Mouse (Mus musculus) limb, embryonic 13.5 days (tissue): ENCODE results near the gene Aamp. TPM values are rescaled to one million over a fixed set of nuclear protein-coding genes. Genes with fewer than 3 reads are reported as not detected.

Experiments used
- ATAC-seq: fragments of 200-750 bp; cut with Nextera tagmentation; 2 replicates; pipeline ENCODE4 v1.8.0; 2017; ENCODE audit warnings: low read depth, moderate number of reproducible peaks, moderate TSS enrichment; ENCODE audit not compliant: low FRiP score
- H3K27ac ChIP-seq: fragments of 300-500 bp; sonication (generic); 2 replicates; pipeline ENCODE4 v1.5.1; 2015; ENCODE audit warnings: inconsistent platforms, mild to moderate bottlenecking, moderate library complexity
- H3K27me3 ChIP-seq: fragments of 300-500 bp; sonication (generic); 2 replicates; pipeline ENCODE4 v1.6.1; 2015; ENCODE audit warnings: mild to moderate bottlenecking, inconsistent platforms
- H3K36me3 ChIP-seq: fragments of 300-500 bp; sonication (generic); 2 replicates; pipeline ENCODE4 v1.6.1; 2015; ENCODE audit warnings: inconsistent platforms, mild to moderate bottlenecking, moderate library complexity
- H3K4me1 ChIP-seq: fragments of 300-500 bp; sonication (generic); 2 replicates; pipeline ENCODE4 v1.6.1; 2015; ENCODE audit warnings: inconsistent platforms
- H3K4me2 ChIP-seq: fragments of 300-500 bp; sonication (generic); replicated peaks from 2 replicates; pipeline ENCODE4 v1.6.1; 2015; ENCODE audit warnings: inconsistent platforms, mild to moderate bottlenecking, moderate library complexity
- H3K4me3 ChIP-seq: fragments of 300-500 bp; sonication (generic); 2 replicates; pipeline ENCODE4 v1.5.1; 2015; ENCODE audit warnings: moderate library complexity, mild to moderate bottlenecking, inconsistent platforms
- H3K9ac ChIP-seq: fragments of 300-500 bp; sonication (generic); 2 replicates; pipeline ENCODE4 v1.6.1; 2015; ENCODE audit warnings: mild to moderate bottlenecking, inconsistent platforms
- H3K9me3 ChIP-seq: fragments of 300-500 bp; sonication (generic); 2 replicates; pipeline ENCODE4 v1.6.1; 2016; ENCODE audit warnings: inconsistent platforms
- WGBS: fragments of 180-500 bp; shearing (Covaris S2); methylation state at CpG from one replicate; pipeline ENCODE4 v1.1.7; 2015; 5-methylcytosine and 5-hydroxymethylcytosine counted together
- polyA plus RNA-seq: library from polyadenylated mRNA; unstranded; fragments of >200 nt; fragmentation: Nextera tagmentation; extraction: Ambion mirVana; gene quantifications from 2 replicates; pipeline ENCODE4 v1.2.1, GENCODE M21; 2015

Aamp gene
- polyA plus RNA-seq, 1 experiment from 2014 or later, result 220 TPM

- Histone ChIP-seq H3K4me1 (peaks cover 50% of the 10 kb centered on the region), H3K4me3 (no peak overlapping the region), H3K27me3 (no peaks in the 10 kb centered on the region), H3K27ac (no peak overlapping the region), H3K9ac (no peak overlapping the region), H3K4me2 (no peak overlapping the region), H3K9me3 (no peaks in the 10 kb centered on the region), H3K36me3 (peaks cover 12% of the 10 kb centered on the region)
- 82% methylated on average over 5 of the region's 5 CpGs for WGBS
- no peak for ATAC-seq
Measured at GRCm38 (mm10) chr1:74298157-74298750, 13.7 kb upstream of the Aamp start.

DNA sequence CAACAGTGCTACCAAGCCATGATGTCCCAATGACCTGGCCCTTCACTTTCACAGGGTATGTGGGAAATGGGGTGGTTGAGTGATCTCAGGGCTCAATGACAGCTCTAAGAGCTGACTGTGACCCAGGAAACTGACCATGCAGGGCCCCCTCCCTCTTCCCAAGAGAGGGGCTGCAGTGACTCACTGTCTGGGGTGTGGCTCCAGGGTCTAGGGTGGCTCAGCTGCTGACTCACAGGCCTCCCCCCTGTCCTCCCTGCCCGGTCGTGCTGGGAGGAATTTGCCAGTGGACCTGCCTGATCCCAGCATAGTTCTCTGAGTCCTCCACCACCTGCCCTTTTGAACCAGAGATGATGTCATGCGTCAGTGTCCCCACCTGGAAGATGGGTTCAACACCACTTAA, 12.7 kb upstream of the Aamp start:
- Histone ChIP-seq H3K9me3 (no peaks in the 10 kb centered on the region), H3K4me1 (peaks cover 42% of the 10 kb centered on the region), H3K27ac (0 out of 2 replicates have a peak overlapping the region, but pooled peaks have one; percentile 93), H3K27me3 (no peaks in the 10 kb centered on the region), H3K4me2 (no peak overlapping the region), H3K9ac (no peak overlapping the region), H3K4me3 (no peak overlapping the region), H3K36me3 (peaks cover 22% of the 10 kb centered on the region)
- no peak for ATAC-seq
- 59% methylated on average over 3 of the region's 3 CpGs for WGBS

DNA sequence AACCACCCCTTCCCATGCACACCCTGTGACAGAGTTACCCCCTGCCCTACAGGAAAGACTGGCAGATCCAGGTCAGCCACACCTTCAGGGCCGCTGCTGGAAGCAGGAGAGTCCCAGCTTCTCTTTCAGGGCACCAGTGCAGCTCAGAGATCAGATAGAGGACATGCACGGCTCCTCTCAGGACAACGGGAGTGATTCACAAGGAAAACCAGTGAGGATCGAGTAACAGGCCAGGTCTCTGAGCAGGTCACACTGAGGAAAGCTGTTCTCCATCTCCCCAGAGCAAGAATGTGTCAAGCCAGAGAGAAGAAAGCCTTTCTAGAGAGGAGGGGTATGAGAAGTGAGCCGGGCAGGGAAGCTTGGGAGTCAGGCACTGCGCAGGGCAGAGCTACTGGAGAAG, 11.9 kb upstream of the Aamp start:
- Histone ChIP-seq H3K36me3 (peaks cover 30% of the 10 kb centered on the region), H3K4me2 (peak overlapping the region; percentile 44), H3K9ac (peak overlapping the region; percentile 66), H3K27ac (peak overlapping the region; percentile 93), H3K4me1 (peaks cover 34% of the 10 kb centered on the region), H3K4me3 (no peak overlapping the region), H3K27me3 (no peaks in the 10 kb centered on the region), H3K9me3 (no peaks in the 10 kb centered on the region)
- ATAC-seq, result no peak
- 40% methylated on average over 6 of the region's 6 CpGs for WGBS

GRCm38 (mm10) chr1:74295456-74296171, 11.1 kb upstream of the Aamp start:
- WGBS, result 12% methylated on average over 9 of the region's 9 CpGs
- peak overlapping the region; percentile 44 for H3K4me2 ChIP-seq
- H3K27ac ChIP-seq, result peak overlapping the region; percentile 93
- peak; percentile 91 for ATAC-seq
- H3K36me3 ChIP-seq, result peaks cover 37% of the 10 kb centered on the region
- H3K4me1 ChIP-seq, result peaks cover 34% of the 10 kb centered on the region
- peak overlapping the region; percentile 5; the same call in 1 of the 2 replicates for H3K4me3 ChIP-seq
- H3K9ac ChIP-seq, result peak overlapping the region; percentile 66
- H3K9me3 ChIP-seq, result no peaks in the 10 kb centered on the region
- H3K27me3 ChIP-seq, result no peaks in the 10 kb centered on the region

- Histone ChIP-seq H3K27ac (peak overlapping the region; percentile 93), H3K4me3 (no peak overlapping the region), H3K4me1 (peaks cover 38% of the 10 kb centered on the region), H3K9ac (peak overlapping the region; percentile 66), H3K4me2 (peak overlapping the region; percentile 44), H3K36me3 (peaks cover 45% of the 10 kb centered on the region), H3K9me3 (no peaks in the 10 kb centered on the region), H3K27me3 (no peaks in the 10 kb centered on the region)
- WGBS, result 90% methylated on average over 6 of the region's 6 CpGs
- no peak for ATAC-seq
Measured at GRCm38 (mm10) chr1:74294733-74295455, 10.4 kb upstream of the Aamp start.

DNA sequence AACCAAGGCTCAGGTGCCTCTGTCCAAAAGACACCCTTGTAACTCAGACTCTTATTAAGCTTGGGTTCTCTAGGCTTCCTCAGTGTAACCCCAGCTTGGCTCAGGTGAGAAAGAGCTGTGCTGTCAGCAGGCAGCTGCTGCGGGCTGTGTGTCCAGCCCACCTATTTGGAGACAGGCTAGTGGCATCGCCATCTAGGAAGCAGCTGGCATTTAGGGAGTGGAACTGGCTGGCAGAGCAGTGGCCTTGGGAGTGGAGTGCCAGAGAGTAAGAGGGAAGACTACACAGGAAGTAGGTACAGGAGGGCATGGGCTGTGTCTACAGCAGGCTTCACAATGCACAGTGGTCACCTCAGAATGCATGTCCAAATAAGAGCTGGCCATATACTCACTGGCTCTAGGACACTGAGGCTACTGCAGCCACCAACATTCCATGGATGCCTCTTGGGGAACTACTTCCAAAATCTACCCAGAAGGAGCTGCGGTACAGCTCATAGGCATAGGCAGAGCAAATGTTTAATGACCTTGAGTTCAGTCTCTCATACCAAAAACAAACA, 9.6 kb upstream of the Aamp start:
- H3K36me3 ChIP-seq, result peaks cover 52% of the 10 kb centered on the region
- no peak for ATAC-seq
- no peak overlapping the region for H3K9ac ChIP-seq
- no peak overlapping the region for H3K4me3 ChIP-seq
- peaks cover 36% of the 10 kb centered on the region for H3K4me1 ChIP-seq
- H3K27me3 ChIP-seq, result no peaks in the 10 kb centered on the region
- H3K9me3 ChIP-seq, result no peaks in the 10 kb centered on the region
- 90% methylated on average over 3 of the region's 3 CpGs for WGBS
- H3K4me2 ChIP-seq, result no peak overlapping the region
- H3K27ac ChIP-seq, result no peak overlapping the region

DNA sequence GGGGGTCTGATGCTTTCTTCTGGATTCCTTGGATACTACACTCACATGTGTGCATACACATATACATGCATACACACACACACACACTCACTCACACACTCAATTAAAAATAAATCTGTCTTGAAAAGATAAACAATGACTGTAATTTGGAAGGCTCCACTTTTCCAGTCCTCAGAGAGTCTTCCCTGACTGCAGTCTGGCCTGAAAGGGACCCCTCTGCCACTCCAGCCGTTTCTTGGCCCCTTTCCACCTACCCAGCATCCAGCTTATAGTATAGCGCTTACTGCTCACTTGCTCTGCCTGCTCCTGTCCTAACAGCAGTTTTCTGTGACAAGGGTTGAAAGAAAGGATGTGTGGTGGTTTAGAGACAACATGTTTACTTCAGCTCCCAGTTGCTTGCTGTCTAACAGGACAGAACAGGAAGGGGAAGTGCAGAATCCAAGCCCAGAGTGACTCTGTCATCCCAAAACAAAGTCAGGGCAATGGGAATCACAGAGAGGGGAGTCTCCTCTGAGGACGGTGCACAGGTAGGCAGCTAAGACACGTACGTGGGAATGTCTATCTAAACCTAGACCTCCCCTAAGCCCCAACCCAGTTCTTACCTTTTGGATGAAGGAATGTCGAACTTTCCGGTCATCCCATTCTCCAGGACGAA, 8.9 kb upstream of the Aamp start:
- Histone ChIP-seq H3K9me3 (no peaks in the 10 kb centered on the region), H3K4me1 (peaks cover 31% of the 10 kb centered on the region), H3K4me3 (no peak overlapping the region), H3K27me3 (no peaks in the 10 kb centered on the region), H3K9ac (no peak overlapping the region), H3K4me2 (no peak overlapping the region), H3K27ac (no peak overlapping the region), H3K36me3 (peaks cover 59% of the 10 kb centered on the region)
- 87% methylated on average over 8 of the region's 8 CpGs for WGBS
- ATAC-seq, result no peak

GRCm38 (mm10) chr1:74292331-74293020, 7.9 kb upstream of the Aamp start:
- peaks cover 65% of the 10 kb centered on the region for H3K36me3 ChIP-seq

GRCm38 (mm10) chr1:74290141-74290540, 5.6 kb upstream of the Aamp start:
- H3K4me3 ChIP-seq, result no peak overlapping the region
- H3K27ac ChIP-seq, result no peak overlapping the region
- 0 out of 2 replicates have a peak overlapping the region, but pooled peaks have one; percentile 8 for H3K9ac ChIP-seq
- ATAC-seq, result no peak
- no peaks in the 10 kb centered on the region for H3K27me3 ChIP-seq
- 88% methylated on average over 5 of the region's 5 CpGs for WGBS
- H3K9me3 ChIP-seq, result no peaks in the 10 kb centered on the region
- no peak overlapping the region for H3K4me2 ChIP-seq
- peaks cover 25% of the 10 kb centered on the region for H3K4me1 ChIP-seq
- peaks cover 65% of the 10 kb centered on the region for H3K36me3 ChIP-seq

More at GRCm38 (mm10) chr1:74292331-74293020, 7.9 kb upstream of the Aamp start:
- no peak for ATAC-seq
- Histone ChIP-seq H3K4me3 (no peak overlapping the region), H3K27me3 (no peaks in the 10 kb centered on the region), H3K9me3 (no peaks in the 10 kb centered on the region), H3K27ac (no peak overlapping the region), H3K4me2 (no peak overlapping the region), H3K9ac (no peak overlapping the region), H3K4me1 (peaks cover 31% of the 10 kb centered on the region)
- WGBS, result 89% methylated on average over 11 of the region's 11 CpGs

DNA sequence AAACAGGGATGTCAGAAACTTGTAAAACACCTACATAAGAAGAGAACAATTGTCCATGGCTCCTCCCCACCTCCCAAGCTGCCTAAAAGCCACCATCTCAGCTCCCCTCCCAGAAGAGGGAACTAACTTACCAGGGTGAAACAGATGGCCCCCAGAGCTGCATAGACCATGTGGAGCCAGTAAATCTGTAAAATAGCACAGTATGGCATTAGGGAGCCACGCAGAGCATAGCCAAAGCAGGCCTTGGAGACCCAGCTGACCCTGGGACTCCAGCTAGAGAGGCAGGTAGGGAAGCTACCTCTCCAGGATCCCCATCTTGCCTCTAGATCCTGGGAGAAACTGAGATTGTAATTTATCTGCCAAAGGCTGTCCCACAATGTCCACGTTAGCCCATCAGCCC, 5.2 kb upstream of the Aamp start:
- WGBS, result 81% methylated on average over 2 of the region's 2 CpGs
- no peak overlapping the region for H3K4me2 ChIP-seq
- peaks cover 21% of the 10 kb centered on the region for H3K4me1 ChIP-seq
- H3K27me3 ChIP-seq, result no peaks in the 10 kb centered on the region
- H3K9ac ChIP-seq, result 0 out of 2 replicates have a peak overlapping the region, but pooled peaks have one; percentile 8
- peaks cover 65% of the 10 kb centered on the region for H3K36me3 ChIP-seq
- H3K4me3 ChIP-seq, result no peak overlapping the region
- ATAC-seq, result no peak
- H3K27ac ChIP-seq, result no peak overlapping the region
- H3K9me3 ChIP-seq, result no peaks in the 10 kb centered on the region

DNA sequence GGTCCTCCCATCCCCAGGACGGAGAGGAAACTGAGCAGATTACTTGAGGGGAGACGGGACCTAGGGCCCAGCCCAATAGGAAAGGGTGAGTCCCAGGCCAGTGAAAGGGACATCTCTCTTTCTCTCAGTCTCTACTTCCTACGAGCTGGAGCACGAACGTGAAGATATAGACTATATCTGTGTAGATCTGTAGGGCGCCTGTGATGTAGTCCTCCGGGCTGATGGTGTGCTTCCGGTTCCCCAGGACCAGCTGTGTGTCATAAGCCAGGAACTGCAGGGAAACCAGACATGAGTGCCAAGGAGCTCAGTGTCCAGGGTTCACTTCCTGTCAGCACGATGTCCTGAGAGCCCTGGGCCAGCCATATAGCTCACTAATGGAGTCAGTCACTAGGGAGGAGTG, 4.7 kb upstream of the Aamp start:
- Histone ChIP-seq H3K4me1 (peaks cover 21% of the 10 kb centered on the region), H3K9me3 (no peaks in the 10 kb centered on the region), H3K4me3 (no peak overlapping the region), H3K36me3 (peaks cover 64% of the 10 kb centered on the region), H3K4me2 (no peak overlapping the region), H3K27me3 (no peaks in the 10 kb centered on the region), H3K9ac (no peak overlapping the region), H3K27ac (no peak overlapping the region)
- ATAC-seq, result no peak
- WGBS, result 84% methylated on average over 9 of the region's 9 CpGs
